Mouse (Mus musculus): ENCODE data around the gene Xlr4b.
"Not testable (repeated sequence)": the region's sequence is repeated elsewhere in the genome, so short reads cannot be mapped to it uniquely, and the experiment has no call there.

Xlr4b gene

DNA sequence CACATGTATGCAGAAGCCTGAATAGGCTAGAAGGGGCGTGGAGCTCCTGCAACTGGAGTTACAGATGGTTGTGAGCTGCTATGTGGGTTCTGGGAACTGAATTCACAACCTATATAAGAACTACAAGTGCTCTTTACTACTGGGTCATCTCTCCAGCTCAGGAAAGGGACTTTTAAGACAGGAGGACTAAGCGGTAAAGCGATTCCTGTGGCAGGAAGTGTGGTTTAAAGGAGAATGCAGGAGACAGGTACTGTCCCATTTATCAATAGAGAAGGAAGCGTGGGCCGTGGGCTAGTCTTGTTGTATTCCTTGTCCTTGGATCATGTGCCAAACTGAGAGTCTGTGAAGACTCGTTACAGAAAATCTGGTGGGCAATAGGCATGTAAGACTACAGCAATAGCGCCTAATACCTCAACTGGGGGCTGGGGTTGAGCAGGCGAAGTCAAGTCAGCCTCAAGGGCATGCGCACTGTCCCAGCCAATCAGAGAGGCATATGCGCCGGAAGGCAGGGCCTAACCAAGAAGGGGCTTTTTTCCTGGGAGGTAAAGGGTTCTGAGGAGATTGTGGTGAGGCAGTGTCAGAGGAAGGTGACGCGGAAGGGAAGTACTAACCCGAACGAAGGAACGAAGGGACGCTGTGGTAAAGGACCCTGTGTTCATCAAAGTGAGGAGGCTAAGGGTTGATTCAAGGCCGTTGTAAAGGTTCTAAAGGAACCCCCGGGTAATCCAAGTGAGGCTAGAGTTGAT, at the start of gene Xlr4b:
TSS of gene Xlr4b (plus strand) at position 515 of the 746 bp plus-strand sequence.
- DNase-seq (ENCODE audit: low read depth, low spot score), result not testable (repeated sequence)

DNA sequence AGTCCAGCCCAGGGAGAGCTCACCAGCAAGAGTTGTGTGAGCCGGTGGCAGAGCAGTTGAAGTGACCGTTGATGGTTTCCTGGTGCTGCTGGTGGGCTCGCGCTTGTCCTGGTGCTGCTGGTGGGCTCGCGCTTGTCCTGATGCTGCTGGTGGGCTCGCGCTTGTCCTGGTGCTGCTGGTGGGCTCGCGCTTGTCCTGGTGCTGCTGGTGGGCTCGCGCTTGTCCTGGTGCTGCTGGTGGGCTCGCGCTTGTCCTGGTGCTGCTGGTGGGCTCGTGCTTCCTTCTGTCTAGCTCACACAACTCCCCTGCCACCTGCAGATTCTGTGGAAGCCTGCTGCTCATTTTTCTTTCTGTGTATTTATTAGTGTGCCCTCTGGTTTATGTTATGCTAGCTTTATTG, 37.2 kb upstream of the Xlr4b start, which contains the start of gene Spin2d:
TSS of gene Spin2d (minus strand) at position 101 of the 400 bp plus-strand sequence.
- DNase-seq (ENCODE audit: low read depth, low spot score), result not testable (repeated sequence)

DNA sequence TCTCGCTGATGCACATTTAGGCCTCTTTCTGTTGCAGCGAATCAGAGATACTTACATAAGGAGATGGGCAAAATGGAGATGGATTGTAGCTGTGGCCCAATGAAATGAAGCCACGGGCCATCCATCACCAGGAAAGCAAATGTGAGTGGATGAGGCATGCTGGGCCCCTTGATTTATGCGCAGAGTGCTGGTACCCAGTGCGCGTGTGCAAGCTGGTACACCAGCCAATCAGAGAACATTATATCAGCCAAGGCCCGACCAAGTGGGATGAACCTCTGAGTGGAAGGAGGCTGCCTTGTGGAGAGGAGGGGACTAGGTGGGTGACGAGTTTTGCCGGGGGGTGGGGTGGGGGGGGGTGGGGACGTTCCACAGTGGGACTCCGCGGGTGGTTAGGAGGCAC, 22.2 kb upstream of the Xlr4b start, which contains the start of gene Xlr3b:
TSS of gene Xlr3b (plus strand) at position 274 of the 400 bp plus-strand sequence.
- DNase-seq (ENCODE audit: low read depth, low spot score), result not testable (repeated sequence)

DNA sequence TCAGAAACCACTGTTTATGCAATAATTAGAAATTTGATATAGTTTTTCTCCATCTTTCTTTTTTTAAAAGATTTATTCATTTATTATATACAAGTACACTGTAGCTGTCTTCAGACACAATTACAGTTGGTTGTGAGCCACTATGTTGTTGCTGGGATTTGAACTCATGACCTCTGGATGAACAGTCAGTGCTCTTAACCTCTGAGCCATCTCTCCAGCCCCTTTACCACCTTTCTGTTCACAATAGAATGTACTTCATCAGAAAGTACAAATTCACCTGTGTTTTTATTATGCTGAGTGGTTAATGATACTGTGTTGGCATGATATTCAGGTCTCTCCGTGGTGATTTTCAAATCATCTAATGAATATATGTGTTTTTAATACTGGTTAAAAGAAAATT, 11.2 kb downstream of the Xlr4b start:
- no peak for DNase-seq (ENCODE audit: low read depth, low spot score)

DNA sequence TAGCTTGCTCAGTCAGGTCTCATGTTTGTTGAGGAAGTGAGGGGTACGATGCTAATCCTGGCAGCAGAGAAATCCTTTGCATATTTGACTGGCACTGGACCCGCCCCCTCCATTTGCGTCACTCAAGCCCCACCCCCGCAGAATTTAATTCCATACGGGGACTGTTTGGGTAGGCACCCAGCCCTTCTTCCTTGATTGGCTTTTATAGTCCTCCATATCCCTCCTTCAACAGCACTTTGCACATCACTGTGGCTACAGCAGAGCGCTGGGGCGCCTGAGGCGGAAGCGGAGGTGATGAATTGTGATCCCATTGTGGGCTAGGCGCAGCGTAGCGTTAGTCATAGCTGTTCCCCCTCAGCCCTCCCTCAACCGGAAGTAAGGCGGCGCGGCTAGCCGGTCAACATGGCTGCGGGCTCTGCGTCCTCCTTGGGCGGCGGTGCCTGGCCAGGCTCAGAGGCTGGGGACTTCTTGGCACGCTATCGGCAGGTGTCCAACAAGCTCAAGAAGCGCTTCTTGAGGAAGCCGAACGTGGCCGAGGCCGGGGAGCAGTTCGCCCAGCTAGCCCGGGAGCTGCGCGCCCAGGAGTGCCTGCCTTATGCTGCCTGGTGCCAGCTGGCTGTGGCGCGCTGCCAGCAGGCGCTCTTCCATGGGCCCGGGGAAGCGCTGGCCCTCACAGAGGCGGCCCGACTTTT, 13.9 kb downstream of the Xlr4b start, which contains the start of gene F8a:
TSS of gene F8a (plus strand) at position 378 of the 692 bp plus-strand sequence.
- peak; percentile 8 for DNase-seq (ENCODE audit: low read depth, low spot score)

DNA sequence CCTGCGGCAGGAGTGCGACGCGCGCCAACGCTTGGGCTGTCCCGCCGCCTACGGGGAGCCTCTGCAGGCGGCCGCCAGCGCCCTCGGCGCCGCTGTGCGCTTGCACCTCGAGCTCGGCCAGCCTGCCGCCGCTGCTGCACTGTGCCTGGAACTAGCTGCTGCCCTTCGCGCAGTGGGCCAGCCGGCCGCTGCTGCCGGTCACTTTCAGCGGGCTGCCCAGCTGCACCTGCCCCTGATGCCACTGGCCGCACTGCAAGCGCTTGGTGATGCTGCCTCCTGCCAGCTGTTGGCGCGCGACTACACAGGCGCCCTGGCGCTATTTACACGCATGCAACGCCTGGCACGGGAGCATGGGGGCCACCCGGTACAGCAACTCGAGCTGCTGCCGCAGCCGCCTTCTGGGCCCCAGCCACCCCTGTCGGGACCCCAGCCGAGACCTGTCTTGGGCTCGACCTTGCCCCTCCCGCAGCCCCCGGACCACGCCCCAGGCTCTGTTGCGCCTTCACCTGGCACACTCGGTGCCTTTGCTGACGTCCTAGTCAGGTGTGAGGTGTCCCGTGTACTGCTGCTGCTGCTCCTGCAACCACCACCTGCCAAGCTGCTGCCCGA, 14.6 kb downstream of the Xlr4b start:
- DNase-seq (ENCODE audit: low read depth, low spot score), result no peak

DNA sequence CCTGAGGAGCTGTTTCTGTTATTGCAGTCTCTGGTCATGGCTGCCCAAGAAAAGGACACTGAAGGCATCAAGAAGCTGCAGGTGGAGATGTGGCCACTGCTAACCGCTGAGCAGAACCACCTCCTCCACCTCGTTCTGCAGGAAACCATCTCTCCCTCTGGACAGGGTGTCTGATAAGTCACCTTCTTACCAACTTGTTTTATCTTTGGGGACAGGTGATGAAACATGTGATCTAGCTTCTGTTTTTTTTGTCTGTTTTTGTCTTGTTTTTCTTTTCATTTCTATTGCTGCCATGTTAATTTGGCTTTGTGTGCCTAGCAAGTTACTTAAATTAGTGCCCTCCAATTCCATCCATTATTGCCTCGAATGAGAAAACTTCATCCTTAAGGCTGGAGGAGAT, 15.2 kb downstream of the Xlr4b start:
- DNase-seq (ENCODE audit: low read depth, low spot score), result no peak

DNA sequence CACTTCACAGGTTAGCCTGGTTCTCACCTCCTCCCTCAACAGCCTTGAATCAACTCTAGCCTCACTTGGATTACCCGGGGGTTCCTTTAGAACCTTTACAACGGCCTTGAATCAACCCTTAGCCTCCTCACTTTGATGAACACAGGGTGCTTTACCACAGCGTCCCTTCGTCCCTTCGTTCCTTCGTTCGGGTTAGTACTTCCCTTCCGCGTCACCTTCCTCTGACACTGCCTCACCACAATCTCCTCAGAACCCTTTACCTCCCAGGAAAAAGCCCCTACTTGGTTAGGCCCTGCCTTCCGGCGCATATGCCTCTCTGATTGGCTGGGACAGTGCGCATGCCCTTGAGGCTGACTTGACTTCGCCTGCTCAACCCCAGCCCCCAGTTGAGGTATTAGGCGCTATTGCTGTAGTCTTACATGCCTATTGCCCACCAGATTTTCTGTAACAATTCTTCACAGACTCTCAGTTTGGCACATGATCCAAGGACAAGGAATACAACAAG, 28.7 kb downstream of the Xlr4b start, which contains the start of gene Xlr4c:
TSS of gene Xlr4c (minus strand) at position 310 of the 505 bp plus-strand sequence.
- DNase-seq (ENCODE audit: low read depth, low spot score), result not testable (repeated sequence)

DNA sequence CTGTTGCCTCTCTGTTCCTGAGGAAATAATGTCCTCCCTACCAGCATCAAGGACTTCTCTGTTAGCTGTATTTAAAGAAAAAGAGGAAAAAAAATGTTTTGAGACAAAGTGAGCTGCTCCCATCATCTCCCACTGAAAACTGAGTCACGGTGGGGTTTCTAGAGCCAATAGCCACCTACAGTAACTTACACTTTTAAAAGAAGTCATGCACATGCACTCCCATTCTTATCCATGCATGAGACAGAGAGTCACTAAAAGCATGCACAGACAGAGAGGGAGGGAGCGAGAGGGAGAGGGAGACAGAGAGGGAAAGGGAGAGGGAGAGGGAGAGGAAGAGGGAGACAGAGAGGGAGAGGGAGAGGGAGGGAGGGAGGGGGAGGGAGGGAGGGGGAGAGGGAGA, 48.3 kb downstream of the Xlr4b start:
- not testable (repeated sequence) for DNase-seq (ENCODE audit: low read depth, low spot score)

DNA sequence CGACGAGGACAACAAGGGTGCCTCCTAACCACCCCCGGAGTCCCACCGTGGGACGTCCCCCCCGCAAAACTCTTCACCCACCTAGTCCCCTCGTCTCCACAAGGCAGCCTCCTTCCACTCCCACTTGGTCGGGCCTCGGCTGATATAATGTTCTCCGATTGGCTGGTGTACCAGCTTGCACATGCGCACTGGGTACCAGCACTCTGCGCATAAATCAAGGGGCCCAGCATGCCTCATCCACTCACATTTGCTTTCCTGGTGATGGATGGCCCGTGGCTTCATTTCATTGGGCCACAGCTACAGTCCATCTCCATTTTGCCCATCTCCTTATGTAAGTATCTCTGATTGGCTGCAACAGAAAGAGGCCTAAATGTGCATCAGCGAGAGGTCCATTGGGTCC, 51.1 kb downstream of the Xlr4b start, which contains the start of gene Xlr3c:
TSS of gene Xlr3c (minus strand) at position 121 of the 400 bp plus-strand sequence.
- not testable (repeated sequence) for DNase-seq (ENCODE audit: low read depth, low spot score)
